Mouse (Mus musculus): ENCODE data around the gene Hlcs.

The Hlcs gene

GRCm38 (mm10) chr16:94328881-94329867 lies 15.8 kb upstream of the Hlcs start:
- no peak for DNase-seq (ENCODE audit: extremely low read depth, insufficient read length, low spot score)

GRCm38 (mm10) chr16:94327781-94328711 lies 14.7 kb upstream of the Hlcs start, which contains the start of gene Ripply3:
Gene Ripply3 (plus strand): TSS chr16:94328420.
- no peak for DNase-seq (ENCODE audit: extremely low read depth, insufficient read length, low spot score)

- no peak for DNase-seq (ENCODE audit: extremely low read depth, insufficient read length, low spot score)
Measured at GRCm38 (mm10) chr16:94326008-94326407, 12.6 kb upstream of the Hlcs start.

GRCm38 (mm10) chr16:94323681-94324080 lies 10.3 kb upstream of the Hlcs start:
- no peak for DNase-seq (ENCODE audit: extremely low read depth, insufficient read length, low spot score)

- DNase-seq (ENCODE audit: extremely low read depth, insufficient read length, low spot score): no peak
Measured at GRCm38 (mm10) chr16:94320223-94320622, 6.9 kb upstream of the Hlcs start.

GRCm38 (mm10) chr16:94317752-94318151 lies 4.4 kb upstream of the Hlcs start:
- DNase-seq (ENCODE audit: extremely low read depth, insufficient read length, low spot score): no peak

GRCm38 (mm10) chr16:94315215-94315614 lies 1.8 kb upstream of the Hlcs start:
- DNase-seq (ENCODE audit: extremely low read depth, insufficient read length, low spot score): no peak

GRCm38 (mm10) chr16:94314626-94315025 lies 1.3 kb upstream of the Hlcs start:
- DNase-seq (ENCODE audit: extremely low read depth, insufficient read length, low spot score): no peak

- peak; percentile 85 for DNase-seq (ENCODE audit: extremely low read depth, insufficient read length, low spot score)
Measured at GRCm38 (mm10) chr16:94312663-94313228, 625 bp downstream of the Hlcs start.

- DNase-seq (ENCODE audit: extremely low read depth, insufficient read length, low spot score): no peak
Measured at GRCm38 (mm10) chr16:94311931-94312330, 1.4 kb downstream of the Hlcs start.

GRCm38 (mm10) chr16:94311416-94311815 lies 2.0 kb downstream of the Hlcs start:
- no peak for DNase-seq (ENCODE audit: extremely low read depth, insufficient read length, low spot score)

GRCm38 (mm10) chr16:94309025-94309424 lies 4.3 kb downstream of the Hlcs start:
- DNase-seq (ENCODE audit: extremely low read depth, insufficient read length, low spot score): no peak

- no peak for DNase-seq (ENCODE audit: extremely low read depth, insufficient read length, low spot score)
Measured at GRCm38 (mm10) chr16:94307942-94308341, 5.4 kb downstream of the Hlcs start.

- DNase-seq (ENCODE audit: extremely low read depth, insufficient read length, low spot score): no peak
Measured at GRCm38 (mm10) chr16:94307526-94307925, 5.8 kb downstream of the Hlcs start.

GRCm38 (mm10) chr16:94303203-94303535 lies 10.2 kb downstream of the Hlcs start:
- no peak for DNase-seq (ENCODE audit: extremely low read depth, insufficient read length, low spot score)

- no peak for DNase-seq (ENCODE audit: extremely low read depth, insufficient read length, low spot score)
Measured at GRCm38 (mm10) chr16:94302274-94303202, 10.8 kb downstream of the Hlcs start.

- no peak for DNase-seq (ENCODE audit: extremely low read depth, insufficient read length, low spot score)
Measured at GRCm38 (mm10) chr16:94301696-94302095, 11.7 kb downstream of the Hlcs start.

GRCm38 (mm10) chr16:94301194-94301593 lies 12.2 kb downstream of the Hlcs start:
- no peak for DNase-seq (ENCODE audit: extremely low read depth, insufficient read length, low spot score)

- DNase-seq (ENCODE audit: extremely low read depth, insufficient read length, low spot score): no peak
Measured at GRCm38 (mm10) chr16:94299210-94299609, 14.2 kb downstream of the Hlcs start.

- DNase-seq (ENCODE audit: extremely low read depth, insufficient read length, low spot score): no peak
Measured at GRCm38 (mm10) chr16:94298081-94298480, 15.3 kb downstream of the Hlcs start.
